Mouse (Mus musculus) C2C12 (cell line): ENCODE data around the gene Hyou1.

Experiments
- CTCF ChIP-seq: IDR thresholded peaks from one replicate; pipeline ENCODE4 v1.5.1; 2011; ENCODE audit not compliant: control insufficient read depth, insufficient read depth, insufficient read length
- MAX ChIP-seq: IDR thresholded peaks from one replicate; pipeline ENCODE4 v1.6.1; 2011; ENCODE audit warnings: mild to moderate bottlenecking, control low read depth

- TF ChIP-seq CTCF = no peak
- no peak for TF ChIP-seq MAX
Observed at GRCm38 (mm10) chr9:44411601-44412130, 32.4 kb downstream of the Hyou1 start.
